Mouse (Mus musculus): Measurements from ENCODE around the gene Lama5. TPM values are rescaled to one million over a fixed set of nuclear protein-coding genes. Genes with fewer than 3 reads are reported as not detected.

The Lama5 gene
- polyA plus RNA-seq, 1 experiment from 2014 or later = 57.4 TPM

DNA sequence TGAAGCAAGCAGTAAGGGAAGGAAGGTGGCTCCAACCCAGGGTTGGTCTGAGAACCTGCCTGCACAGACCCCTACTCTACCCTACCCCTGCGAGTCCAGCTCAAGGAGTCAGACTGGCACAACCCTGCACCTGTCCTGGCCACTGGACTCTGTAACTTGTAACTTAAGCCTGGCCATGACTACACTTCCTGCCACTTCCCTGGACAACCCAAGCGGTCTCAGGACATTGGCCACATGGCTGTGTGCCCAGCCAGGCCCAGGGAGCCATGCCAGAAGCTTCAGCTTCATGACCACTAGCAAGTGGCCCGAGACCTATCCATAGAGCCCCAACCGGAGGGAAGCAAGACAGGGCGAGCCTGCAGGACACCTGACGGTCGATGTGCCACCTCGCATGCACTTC lies 8.1 kb downstream of the Lama5 start:
- Histone ChIP-seq H3K9me3 (ENCODE audit: low read length) (0 out of 2 replicates have a peak, but pooled peaks cover 2% of the 10 kb centered on the region), H3K27me3 (ENCODE audit: insufficient read depth, low read length) (no peaks in the 10 kb centered on the region), H3K4me3 (ENCODE audit: low read length) (no peak overlapping the region), H3K4me1 (ENCODE audit: insufficient read depth, low read length) (peaks cover 70% of the 10 kb centered on the region), H3K9ac (replicated peaks; ENCODE audit: low read length) (no peak overlapping the region; the same call in 1 of the 2 replicates), H3K27ac (ENCODE audit: low read length) (peak overlapping the region; percentile 13; the same call in 1 of the 2 replicates), H3K4me2 (replicated peaks; ENCODE audit: low read depth, low read length) (no peak overlapping the region), H3K36me3 (ENCODE audit: insufficient read depth, low read length) (0 out of 2 replicates have a peak, but pooled peaks cover 2% of the 10 kb centered on the region)
- WGBS = 75% methylated on average over 8 of the region's 8 CpGs
- ATAC-seq (ENCODE audit: low FRiP score, low TSS enrichment) = 0 out of 2 replicates have a peak, but pooled peaks have one; percentile 13

DNA sequence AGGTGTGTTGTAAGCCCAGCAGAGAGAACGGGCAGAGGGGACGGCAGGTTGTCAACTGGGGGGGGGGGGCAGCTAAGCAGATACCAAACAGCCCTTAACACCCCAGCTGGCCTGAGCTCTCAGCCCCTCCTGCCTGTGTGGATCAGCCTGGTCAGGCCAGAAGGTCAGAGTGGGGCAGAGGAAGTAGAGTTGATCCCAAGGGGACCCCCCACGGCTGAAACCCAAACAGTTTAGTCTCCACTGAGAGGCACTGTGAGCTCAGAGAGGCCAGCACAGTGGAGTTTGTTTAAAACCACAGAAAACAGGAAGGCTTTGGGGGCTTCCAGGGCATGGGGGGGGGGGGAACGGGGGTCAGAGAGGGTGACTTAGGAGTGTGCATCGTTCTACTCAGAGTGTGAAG lies 8.7 kb downstream of the Lama5 start:
- H3K4me3 ChIP-seq (ENCODE audit: low read length) = no peak overlapping the region
- H3K4me2 ChIP-seq (replicated peaks; ENCODE audit: low read depth, low read length) = no peak overlapping the region
- 35% methylated on average over 5 of the region's 5 CpGs for WGBS
- peaks cover 63% of the 10 kb centered on the region for H3K4me1 ChIP-seq (ENCODE audit: insufficient read depth, low read length)
- no peaks in the 10 kb centered on the region for H3K27me3 ChIP-seq (ENCODE audit: insufficient read depth, low read length)
- H3K36me3 ChIP-seq (ENCODE audit: insufficient read depth, low read length) = 0 out of 2 replicates have a peak, but pooled peaks cover 5% of the 10 kb centered on the region
- H3K9me3 ChIP-seq (ENCODE audit: low read length) = peaks cover 5% of the 10 kb centered on the region; the same call in 1 of the 2 replicates
- H3K9ac ChIP-seq (replicated peaks; ENCODE audit: low read length) = no peak overlapping the region
- no peak for ATAC-seq (ENCODE audit: low FRiP score, low TSS enrichment)
- H3K27ac ChIP-seq (ENCODE audit: low read length) = no peak overlapping the region

DNA sequence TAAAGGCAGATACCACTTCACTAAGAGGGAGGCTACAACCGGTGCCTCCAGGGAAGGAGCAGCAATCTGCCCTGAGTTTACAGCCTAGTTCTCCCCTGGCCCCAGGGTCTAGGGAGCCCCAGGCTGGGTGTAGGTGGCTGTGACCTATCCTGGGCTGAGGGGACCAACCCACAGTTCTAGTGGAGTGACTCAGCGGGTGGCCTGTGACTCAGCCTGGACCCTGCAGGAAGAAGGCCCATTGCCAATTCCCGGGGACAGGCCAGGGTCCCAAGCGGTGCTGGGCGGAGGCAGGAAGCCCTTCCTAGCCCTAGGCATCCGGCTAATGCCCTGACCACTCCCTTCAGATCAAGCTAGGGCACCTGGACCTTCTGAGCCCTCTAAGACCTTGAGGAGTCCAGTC lies 9.7 kb downstream of the Lama5 start:
- Histone ChIP-seq H3K9me3 (ENCODE audit: low read length) (peaks cover 5% of the 10 kb centered on the region; the same call in 1 of the 2 replicates), H3K4me1 (ENCODE audit: insufficient read depth, low read length) (peaks cover 62% of the 10 kb centered on the region), H3K4me2 (replicated peaks; ENCODE audit: low read depth, low read length) (no peak overlapping the region), H3K27me3 (ENCODE audit: insufficient read depth, low read length) (no peaks in the 10 kb centered on the region), H3K36me3 (ENCODE audit: insufficient read depth, low read length) (0 out of 2 replicates have a peak, but pooled peaks cover 5% of the 10 kb centered on the region), H3K9ac (replicated peaks; ENCODE audit: low read length) (0 out of 2 replicates have a peak overlapping the region, but pooled peaks have one; percentile 22), H3K27ac (ENCODE audit: low read length) (peak overlapping the region; percentile 77; the same call in 1 of the 2 replicates), H3K4me3 (ENCODE audit: low read length) (no peak overlapping the region)
- whole genome bisulfite sequencing = 61% methylated on average over 6 of the region's 6 CpGs
- ATAC-seq (ENCODE audit: low FRiP score, low TSS enrichment) = no peak

- peak overlapping the region; percentile 77 for H3K27ac ChIP-seq (ENCODE audit: low read length)
- 0 out of 2 replicates have a peak overlapping the region, but pooled peaks have one; percentile 32 for H3K9ac ChIP-seq (replicated peaks; ENCODE audit: low read length)
- H3K4me3 ChIP-seq (ENCODE audit: low read length) = no peak overlapping the region
- peaks cover 58% of the 10 kb centered on the region for H3K4me1 ChIP-seq (ENCODE audit: insufficient read depth, low read length)
- WGBS = 56% methylated on average over 8 of the region's 8 CpGs
- peaks cover 5% of the 10 kb centered on the region; the same call in 1 of the 2 replicates for H3K9me3 ChIP-seq (ENCODE audit: low read length)
- no peak for ATAC-seq (ENCODE audit: low FRiP score, low TSS enrichment)
- no peak overlapping the region for H3K4me2 ChIP-seq (replicated peaks; ENCODE audit: low read depth, low read length)
- H3K27me3 ChIP-seq (ENCODE audit: insufficient read depth, low read length) = no peaks in the 10 kb centered on the region
- H3K36me3 ChIP-seq (ENCODE audit: insufficient read depth, low read length) = 0 out of 2 replicates have a peak, but pooled peaks cover 5% of the 10 kb centered on the region
Observed at GRCm38 (mm10) chr2:180215011-180215461, 10.6 kb downstream of the Lama5 start.

DNA sequence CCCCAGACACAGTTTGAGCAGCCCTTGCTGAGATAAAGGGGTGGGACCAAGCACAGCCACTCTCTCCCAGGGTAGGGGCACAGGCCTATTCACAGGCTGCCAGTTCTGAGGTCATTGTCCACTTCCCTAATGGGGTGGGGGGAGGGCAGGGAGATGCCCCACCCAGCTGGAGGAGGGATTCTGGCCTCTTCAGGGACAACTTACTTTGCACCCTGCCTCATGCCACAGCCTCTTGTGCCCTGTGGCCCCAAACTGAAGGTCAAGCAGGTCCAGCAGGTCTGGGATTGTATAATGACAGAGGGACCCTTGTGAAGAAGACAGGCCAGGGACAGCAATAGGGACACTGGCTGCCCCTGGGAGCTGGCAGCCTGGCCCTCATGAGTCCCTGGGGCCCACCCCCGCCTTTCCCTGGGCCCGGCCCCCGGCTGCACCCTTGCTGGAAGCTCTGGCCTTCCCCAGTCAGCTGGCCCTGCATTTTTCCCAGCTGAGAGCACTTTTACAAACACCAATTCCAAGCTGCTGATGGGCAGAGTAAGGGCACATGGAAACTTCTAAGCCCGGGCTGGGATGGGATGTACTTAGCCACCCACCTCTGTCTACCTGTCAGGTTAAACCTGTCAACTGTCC lies 11.2 kb downstream of the Lama5 start:
- H3K36me3 ChIP-seq (ENCODE audit: insufficient read depth, low read length) = 0 out of 2 replicates have a peak, but pooled peaks cover 3% of the 10 kb centered on the region
- H3K4me2 ChIP-seq (replicated peaks; ENCODE audit: low read depth, low read length) = no peak overlapping the region
- WGBS = 75% methylated on average over 4 of the region's 4 CpGs
- H3K27me3 ChIP-seq (ENCODE audit: insufficient read depth, low read length) = no peaks in the 10 kb centered on the region
- peaks cover 53% of the 10 kb centered on the region for H3K4me1 ChIP-seq (ENCODE audit: insufficient read depth, low read length)
- no peak overlapping the region for H3K4me3 ChIP-seq (ENCODE audit: low read length)
- peak overlapping the region; percentile 77 for H3K27ac ChIP-seq (ENCODE audit: low read length)
- peak; percentile 75 for ATAC-seq (ENCODE audit: low FRiP score, low TSS enrichment)
- H3K9ac ChIP-seq (replicated peaks; ENCODE audit: low read length) = 0 out of 2 replicates have a peak overlapping the region, but pooled peaks have one; percentile 2
- H3K9me3 ChIP-seq (ENCODE audit: low read length) = peaks cover 5% of the 10 kb centered on the region; the same call in 1 of the 2 replicates

DNA sequence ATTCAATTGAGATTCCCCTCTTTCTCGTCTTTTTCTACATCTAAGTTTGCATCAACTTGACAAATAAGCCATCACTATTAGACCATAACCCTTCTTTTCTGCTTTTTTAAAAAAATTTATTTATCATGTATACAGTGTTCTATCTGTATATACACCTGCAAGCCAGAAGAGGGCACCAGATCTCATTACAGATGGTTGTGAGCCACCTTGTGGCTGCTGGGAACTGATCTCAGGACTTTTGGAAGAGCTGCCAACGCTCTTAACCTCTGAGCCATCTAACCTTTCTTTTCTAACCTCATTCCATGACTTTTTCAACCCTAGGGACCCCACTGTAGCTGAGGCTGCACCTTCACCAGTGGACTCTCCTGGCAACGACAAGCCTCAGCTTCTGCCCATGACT lies 13.4 kb downstream of the Lama5 start:
- 92% methylated on average over 3 of the region's 3 CpGs for WGBS
- ATAC-seq (ENCODE audit: low FRiP score, low TSS enrichment) = no peak
- no peaks in the 10 kb centered on the region for H3K27me3 ChIP-seq (ENCODE audit: insufficient read depth, low read length)

GRCm38 (mm10) chr2:180208976-180209375 lies 16.7 kb downstream of the Lama5 start:
- no peak for ATAC-seq (ENCODE audit: low FRiP score, low TSS enrichment)
- no peak overlapping the region for H3K4me2 ChIP-seq (replicated peaks; ENCODE audit: low read depth, low read length)
- peaks cover under 1% of the 10 kb centered on the region; the same call in 1 of the 2 replicates for H3K4me1 ChIP-seq (ENCODE audit: insufficient read depth, low read length)
- peaks cover 10% of the 10 kb centered on the region; the same call in 1 of the 2 replicates for H3K36me3 ChIP-seq (ENCODE audit: insufficient read depth, low read length)
- no peak overlapping the region for H3K27ac ChIP-seq (ENCODE audit: low read length)
- no peaks in the 10 kb centered on the region for H3K27me3 ChIP-seq (ENCODE audit: insufficient read depth, low read length)
- H3K9me3 ChIP-seq (ENCODE audit: low read length) = peaks cover 5% of the 10 kb centered on the region; the same call in 1 of the 2 replicates
- no peak overlapping the region for H3K9ac ChIP-seq (replicated peaks; ENCODE audit: low read length)
- WGBS = 78% methylated on average over 1 of the region's 1 CpGs
- no peak overlapping the region for H3K4me3 ChIP-seq (ENCODE audit: low read length)

More for the DNA sequence above, 13.4 kb downstream of the Lama5 start:
- no peak overlapping the region for H3K4me3 ChIP-seq (ENCODE audit: low read length)
- H3K36me3 ChIP-seq (ENCODE audit: insufficient read depth, low read length) = peaks cover 5% of the 10 kb centered on the region; the same call in 1 of the 2 replicates
- H3K4me1 ChIP-seq (ENCODE audit: insufficient read depth, low read length) = peaks cover 31% of the 10 kb centered on the region
- H3K9me3 ChIP-seq (ENCODE audit: low read length) = peaks cover 5% of the 10 kb centered on the region; the same call in 1 of the 2 replicates
- H3K4me2 ChIP-seq (replicated peaks; ENCODE audit: low read depth, low read length) = no peak overlapping the region
- no peak overlapping the region for H3K27ac ChIP-seq (ENCODE audit: low read length)
- H3K9ac ChIP-seq (replicated peaks; ENCODE audit: low read length) = no peak overlapping the region

- Histone ChIP-seq H3K27me3 (ENCODE audit: insufficient read depth, low read length) (no peaks in the 10 kb centered on the region), H3K9ac (replicated peaks; ENCODE audit: low read length) (no peak overlapping the region), H3K4me3 (ENCODE audit: low read length) (no peak overlapping the region), H3K4me2 (replicated peaks; ENCODE audit: low read depth, low read length) (no peak overlapping the region), H3K4me1 (ENCODE audit: insufficient read depth, low read length) (no peaks in the 10 kb centered on the region), H3K36me3 (ENCODE audit: insufficient read depth, low read length) (peaks cover 10% of the 10 kb centered on the region; the same call in 1 of the 2 replicates), H3K27ac (ENCODE audit: low read length) (0 out of 2 replicates have a peak overlapping the region, but pooled peaks have one; percentile 12), H3K9me3 (ENCODE audit: low read length) (peaks cover 4% of the 10 kb centered on the region; the same call in 1 of the 2 replicates)
- ATAC-seq (ENCODE audit: low FRiP score, low TSS enrichment) = 0 out of 2 replicates have a peak, but pooled peaks have one; percentile 36
- 53% methylated on average over 7 of the region's 7 CpGs for WGBS
Observed at GRCm38 (mm10) chr2:180207840-180208239, 17.8 kb downstream of the Lama5 start.

DNA sequence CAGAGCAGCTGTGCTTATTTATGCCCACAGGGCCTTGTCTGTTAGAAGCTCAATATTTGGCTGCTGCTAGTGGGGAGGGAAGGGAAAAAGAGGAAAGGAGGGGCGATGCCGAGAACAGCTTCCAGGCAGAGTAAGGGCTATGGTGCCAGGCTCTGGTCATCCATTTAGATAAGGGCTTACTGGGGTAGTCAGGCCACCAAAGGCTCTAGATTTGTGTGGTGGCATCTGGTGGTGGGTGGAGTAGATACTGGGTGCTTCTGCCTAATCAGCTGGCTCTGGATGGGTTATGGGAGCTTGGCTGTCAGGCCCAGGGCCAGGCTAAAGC lies 19.7 kb downstream of the Lama5 start:
- H3K9ac ChIP-seq (replicated peaks; ENCODE audit: low read length) = no peak overlapping the region
- 100% methylated on average over 2 of the region's 2 CpGs for WGBS
- H3K36me3 ChIP-seq (ENCODE audit: insufficient read depth, low read length) = peaks cover 12% of the 10 kb centered on the region; the same call in 1 of the 2 replicates

More for the DNA sequence above, 19.7 kb downstream of the Lama5 start:
- Histone ChIP-seq H3K27me3 (ENCODE audit: insufficient read depth, low read length) (no peaks in the 10 kb centered on the region), H3K4me2 (replicated peaks; ENCODE audit: low read depth, low read length) (no peak overlapping the region), H3K9me3 (ENCODE audit: low read length) (no peaks in the 10 kb centered on the region), H3K4me3 (ENCODE audit: low read length) (no peak overlapping the region), H3K27ac (ENCODE audit: low read length) (no peak overlapping the region), H3K4me1 (ENCODE audit: insufficient read depth, low read length) (no peaks in the 10 kb centered on the region)
- ATAC-seq (ENCODE audit: low FRiP score, low TSS enrichment) = no peak
